Mouse (Mus musculus) adrenal gland, adult 8-10 months (tissue): ENCODE measurements around the gene Eps8. TPM values are rescaled to one million over a fixed set of nuclear protein-coding genes. Genes with fewer than 3 reads are reported as not detected.
"Not testable (repeated sequence)": the region's sequence is repeated elsewhere in the genome, so short reads cannot be mapped to it uniquely, and the experiment has no call there.

ENCODE experiments used
- DNase-seq: peaks from one replicate; pipeline ENCODE4 v3.0.0; 2022
- total RNA-seq, 4 experiments: library from RNA; stranded (reverse); gene quantifications; 2 replicates each; pipeline ENCODE4 v1.2.4; 2022

Gene Eps8
- total RNA-seq, 4 experiments from 2014 or later = 26.3 to 56.6 (median 36.9) TPM

DNA sequence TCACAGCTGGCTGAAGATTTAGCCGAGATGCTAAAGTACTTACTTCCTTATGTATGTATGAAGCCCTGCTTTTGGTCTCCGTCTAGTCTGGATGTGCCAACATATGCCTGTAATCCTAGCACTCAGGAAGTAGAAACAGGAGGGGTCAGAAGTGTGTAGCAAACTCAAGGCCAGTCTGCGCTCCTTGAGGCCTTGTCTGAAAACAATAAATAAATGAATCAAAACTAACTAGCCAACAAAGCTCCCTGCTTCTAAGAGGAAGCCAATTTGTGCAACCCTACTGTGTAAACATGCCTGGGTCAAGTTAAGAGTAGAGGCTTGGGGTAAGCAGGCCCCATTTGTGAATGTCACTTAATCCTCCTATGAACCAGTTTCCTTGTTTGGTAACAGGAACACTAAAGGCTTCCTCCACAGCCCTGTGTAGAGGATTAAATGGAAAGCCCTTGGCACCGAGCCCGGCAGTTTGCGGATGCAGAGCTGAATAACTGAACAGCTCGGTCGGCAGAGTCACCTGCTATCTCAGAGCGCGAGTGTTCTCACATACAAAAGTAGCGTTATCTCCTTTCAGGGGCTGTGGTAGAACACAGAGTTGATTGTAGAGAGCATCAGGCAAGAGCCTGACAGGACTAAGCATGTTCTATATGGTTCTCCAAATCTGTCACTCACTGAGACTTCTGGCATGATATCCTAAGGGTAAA lies 183.6 kb downstream of the Eps8 start:
- peak; percentile 71 for DNase-seq

DNA sequence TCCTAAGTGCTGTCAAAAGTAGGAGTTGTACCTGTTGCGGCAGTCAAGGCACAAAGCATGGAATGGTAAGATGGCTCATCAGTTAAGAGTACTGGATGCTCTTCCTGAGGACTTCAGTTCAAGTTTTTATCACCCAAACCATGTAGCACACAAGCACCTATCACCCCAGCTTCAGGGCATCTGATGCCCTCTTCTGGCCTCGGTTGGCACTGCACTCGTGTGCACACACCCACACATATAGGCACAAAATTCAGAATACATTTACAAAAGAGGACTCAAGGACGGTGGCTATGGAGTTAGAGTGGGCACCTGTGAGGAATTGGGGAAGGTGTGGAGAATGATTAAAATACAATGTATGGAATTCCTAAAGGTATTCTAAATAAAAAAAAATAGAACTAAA lies 185.1 kb downstream of the Eps8 start:
- no peak for DNase-seq

DNA sequence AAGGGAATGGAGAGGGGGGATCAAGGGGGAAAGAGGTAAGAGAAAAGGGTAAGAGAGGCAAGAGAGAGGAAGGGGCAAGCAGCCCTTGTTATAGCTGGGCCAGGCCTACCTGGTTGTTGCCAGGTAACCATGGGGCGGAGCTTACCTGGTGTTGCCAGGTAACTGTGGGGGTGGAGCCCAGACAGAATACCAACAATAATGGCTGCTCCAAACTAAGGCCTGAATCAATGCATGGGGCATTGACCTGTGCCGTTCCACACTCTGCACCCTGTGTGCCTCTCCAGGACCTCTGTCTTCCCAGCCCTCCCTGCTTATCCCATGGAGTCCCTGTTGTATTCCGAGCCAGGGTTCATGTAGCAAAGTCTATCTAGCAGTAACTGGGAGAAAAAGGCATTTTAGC lies 187.0 kb downstream of the Eps8 start:
- DNase-seq = no peak

DNA sequence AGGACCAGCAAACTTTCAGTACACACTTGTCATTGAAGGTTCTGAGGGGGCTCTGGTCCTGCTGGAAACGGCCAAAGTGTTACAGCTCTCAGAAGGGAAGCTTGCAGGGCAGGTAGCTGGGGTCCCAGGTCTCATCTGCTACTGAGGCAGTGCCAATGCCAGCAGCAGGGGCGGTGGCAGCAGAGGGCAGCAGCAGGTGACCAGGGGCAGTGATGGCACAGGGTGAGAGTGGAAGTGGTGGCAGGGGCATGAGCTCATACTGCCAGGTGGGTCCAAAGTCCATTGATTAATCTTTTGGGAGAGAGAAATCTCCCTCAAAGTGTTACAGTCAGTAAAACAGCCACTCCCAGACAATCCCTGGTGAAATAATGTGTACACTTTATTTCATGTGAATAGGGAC lies 188.4 kb downstream of the Eps8 start:
- DNase-seq = no peak

DNA sequence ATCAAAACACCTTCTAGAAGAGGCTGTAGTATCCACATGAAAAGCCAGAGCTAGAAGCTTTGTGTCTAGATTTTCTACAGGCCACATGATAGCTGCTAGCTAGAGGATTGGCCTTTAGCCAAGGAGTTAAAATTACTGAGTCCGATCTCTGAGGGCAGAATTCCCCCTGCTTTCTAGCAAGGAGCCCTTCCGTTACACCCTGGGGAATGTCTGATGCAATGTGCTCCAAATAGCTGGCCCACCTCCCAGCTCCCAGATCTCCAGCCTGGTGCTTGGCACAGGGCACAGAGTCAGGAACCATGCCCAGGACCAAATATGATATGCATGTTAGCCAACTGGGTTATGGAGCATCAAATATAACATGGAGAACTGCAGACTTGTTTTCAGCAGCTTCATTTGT lies 189.4 kb downstream of the Eps8 start:
- peak; percentile 41 for DNase-seq

DNA sequence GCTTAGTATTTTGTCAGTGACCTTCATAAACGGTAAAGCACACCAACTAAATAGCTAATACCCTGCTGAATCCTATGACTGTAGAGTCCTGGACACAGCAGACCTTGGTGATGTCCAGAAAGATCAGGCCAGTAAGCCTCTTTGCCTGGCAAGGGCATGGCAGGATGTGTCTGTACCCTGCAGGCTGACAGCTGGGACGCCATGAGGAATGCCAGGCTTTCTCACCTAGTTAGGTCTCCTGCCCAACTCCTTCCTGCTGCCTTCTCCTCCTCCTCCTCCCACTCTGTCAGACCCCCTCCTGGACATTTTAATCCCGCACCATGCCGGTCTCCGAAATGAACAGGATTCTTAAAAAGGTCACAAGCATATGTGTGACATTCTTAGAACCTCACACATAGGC lies 190.9 kb downstream of the Eps8 start:
- no peak for DNase-seq

DNA sequence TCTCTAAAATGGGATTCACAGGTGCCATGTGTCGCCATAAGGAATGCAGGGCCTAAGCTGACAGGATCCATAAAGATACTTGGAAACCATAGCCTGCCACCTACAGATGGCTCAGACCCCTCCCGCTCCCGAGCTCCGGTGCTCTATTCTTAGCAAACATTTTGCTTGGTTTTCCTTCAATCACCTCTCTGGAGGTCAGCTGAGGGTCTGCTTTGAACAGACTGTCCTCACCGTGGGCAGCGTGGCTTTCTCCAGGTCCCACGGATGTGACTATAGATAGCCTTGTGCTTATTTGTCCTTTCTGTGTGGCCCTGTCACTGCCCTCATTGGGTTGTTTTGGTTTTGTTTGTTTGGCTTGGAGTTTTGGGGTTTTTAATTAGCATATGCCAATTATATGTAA lies 196.5 kb downstream of the Eps8 start:
- DNase-seq = no peak

DNA sequence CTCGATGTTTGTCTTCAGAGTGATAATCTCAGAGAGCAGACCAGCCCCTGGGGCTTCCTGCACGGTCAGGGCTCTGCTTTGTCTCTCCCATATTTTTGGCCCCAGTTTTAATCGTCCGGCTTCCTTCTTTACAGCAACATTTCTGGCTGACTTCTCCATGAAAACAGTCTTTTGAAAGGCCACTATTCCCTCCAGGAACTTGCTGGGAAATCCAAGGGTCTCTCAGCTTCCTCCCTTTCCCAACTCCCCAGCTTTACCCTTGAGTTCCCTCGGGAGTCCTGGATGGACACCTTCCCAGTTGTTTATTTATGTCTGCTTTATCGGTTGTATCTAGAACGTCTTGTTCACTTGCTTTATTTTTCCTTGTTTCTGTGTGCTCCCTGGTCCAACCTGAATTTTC lies 197.5 kb downstream of the Eps8 start:
- no peak for DNase-seq

DNA sequence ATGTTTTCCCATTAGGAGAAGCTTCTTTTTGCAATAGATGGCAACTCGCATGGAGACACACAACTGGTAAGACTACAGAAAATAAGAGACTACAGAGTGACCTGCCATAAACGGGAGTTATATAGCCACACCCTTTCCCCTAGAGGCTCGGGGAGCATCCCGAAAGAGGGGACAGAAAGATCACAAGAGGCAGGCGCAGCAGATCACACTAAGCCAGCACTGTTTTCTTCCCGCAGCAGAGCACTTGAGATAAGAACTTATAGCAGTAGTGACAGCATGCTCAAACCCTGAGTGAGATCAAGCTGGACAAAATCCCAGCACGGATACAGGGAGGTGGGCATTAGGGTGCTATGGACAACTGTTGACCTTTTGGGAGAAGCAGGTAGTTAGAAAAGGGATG lies 198.6 kb downstream of the Eps8 start:
- DNase-seq = no peak

DNA sequence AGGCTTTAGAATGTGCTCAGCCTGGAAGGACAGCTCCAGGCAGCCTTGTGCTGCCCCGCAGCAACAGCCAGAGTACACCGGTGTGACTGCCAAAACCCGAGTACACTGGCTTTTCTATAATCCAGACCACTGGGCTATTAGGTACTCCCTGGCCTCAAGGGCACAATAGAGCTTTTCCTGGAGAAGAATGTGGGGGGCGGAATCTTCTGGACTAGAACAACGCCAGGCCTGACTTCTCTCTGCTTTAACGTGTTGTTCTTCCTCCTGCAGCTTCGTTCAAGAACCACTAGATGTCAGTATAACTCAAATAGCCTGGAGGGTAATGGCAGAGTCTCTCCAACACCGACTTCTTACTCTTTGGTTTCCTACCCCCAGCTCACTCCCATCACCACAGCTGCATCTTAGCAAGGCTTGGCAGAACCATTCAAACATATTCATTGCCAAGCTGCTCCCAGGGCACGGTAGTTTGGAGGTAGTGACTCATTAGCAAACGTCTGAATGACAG lies 199.1 kb downstream of the Eps8 start:
- no peak for DNase-seq

DNA sequence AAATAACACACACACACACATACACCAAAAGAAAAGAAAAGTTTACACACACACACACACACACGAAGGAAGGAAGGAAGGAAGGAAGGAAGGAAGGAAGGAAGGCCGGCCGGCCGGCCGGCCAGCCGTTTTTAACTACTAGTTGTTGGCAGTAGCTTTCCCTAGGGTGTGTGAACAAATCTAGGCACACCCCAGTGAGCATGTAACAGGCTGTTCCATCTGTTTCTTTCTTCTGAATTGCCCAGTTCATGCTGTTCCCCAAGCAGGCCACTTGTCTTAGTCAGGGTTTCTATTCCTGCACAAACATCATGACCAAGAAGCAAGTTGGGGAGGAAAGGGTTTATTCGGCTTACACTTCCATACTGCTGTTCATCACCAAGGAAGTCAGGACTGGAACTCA lies 208.6 kb downstream of the Eps8 start:
- not testable (repeated sequence) for DNase-seq

DNA sequence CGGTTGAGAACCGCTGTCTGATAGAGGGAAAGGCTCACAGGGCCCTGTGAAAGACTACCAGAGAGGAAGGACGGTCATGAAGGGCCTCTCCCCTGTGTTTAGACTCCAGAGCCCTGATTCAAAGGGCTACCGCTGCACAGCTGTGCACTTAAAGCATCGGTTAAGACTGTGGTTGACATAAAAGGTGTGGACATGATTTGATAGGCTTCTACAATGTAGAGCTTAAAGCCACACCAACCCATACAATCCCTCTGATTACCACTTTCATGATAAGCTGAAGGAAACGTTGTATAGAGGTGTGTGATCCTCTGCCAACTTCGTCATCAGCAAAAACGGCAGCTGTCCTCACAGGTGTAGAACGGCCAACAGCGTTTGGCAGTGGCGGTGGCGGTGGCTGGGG lies 211.6 kb downstream of the Eps8 start:
- DNase-seq = no peak

DNA sequence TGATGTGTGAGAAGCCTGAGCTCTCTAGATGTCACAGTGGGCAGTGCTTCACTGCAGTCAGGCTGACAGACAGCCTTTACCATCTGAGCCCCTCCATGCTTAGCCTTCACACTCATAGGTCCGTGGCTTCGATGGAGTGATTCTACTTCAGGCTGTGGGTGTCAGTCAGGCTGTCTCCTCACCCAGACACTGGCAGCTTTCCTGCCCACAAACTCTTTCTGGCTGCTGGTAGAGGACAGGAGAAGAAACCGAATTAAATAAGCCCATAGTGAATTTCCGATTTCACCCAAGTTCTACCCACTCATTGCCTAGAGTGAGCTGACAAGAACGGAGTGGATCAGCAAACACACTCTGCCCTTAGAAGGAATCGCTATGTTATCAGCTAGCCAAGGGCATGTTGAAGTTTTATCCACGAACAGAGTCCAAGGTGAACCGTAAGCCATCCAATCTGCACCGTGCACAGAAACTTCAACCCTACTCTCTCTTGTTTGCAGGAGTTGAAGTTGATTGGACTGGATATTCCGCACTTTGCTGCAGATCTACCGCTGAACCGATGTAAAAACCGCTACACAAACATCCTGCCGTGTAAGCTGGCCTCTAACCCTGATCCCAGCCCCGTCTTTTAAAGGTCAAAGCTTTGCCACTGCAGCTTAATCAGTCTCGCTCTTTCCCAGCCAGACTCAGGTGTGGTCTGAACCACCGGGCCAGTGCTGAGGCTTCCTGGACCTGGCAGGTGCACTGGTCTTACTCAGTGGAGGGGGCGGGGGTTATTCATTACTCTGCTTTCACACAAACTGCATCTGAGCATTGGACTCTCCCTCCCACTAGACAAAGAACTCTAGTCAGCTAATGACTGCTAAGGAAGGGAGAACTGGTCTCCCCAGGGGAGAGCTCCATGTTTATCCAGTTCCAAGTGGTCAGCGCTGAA lies 213.9 kb downstream of the Eps8 start:
- no peak for DNase-seq

DNA sequence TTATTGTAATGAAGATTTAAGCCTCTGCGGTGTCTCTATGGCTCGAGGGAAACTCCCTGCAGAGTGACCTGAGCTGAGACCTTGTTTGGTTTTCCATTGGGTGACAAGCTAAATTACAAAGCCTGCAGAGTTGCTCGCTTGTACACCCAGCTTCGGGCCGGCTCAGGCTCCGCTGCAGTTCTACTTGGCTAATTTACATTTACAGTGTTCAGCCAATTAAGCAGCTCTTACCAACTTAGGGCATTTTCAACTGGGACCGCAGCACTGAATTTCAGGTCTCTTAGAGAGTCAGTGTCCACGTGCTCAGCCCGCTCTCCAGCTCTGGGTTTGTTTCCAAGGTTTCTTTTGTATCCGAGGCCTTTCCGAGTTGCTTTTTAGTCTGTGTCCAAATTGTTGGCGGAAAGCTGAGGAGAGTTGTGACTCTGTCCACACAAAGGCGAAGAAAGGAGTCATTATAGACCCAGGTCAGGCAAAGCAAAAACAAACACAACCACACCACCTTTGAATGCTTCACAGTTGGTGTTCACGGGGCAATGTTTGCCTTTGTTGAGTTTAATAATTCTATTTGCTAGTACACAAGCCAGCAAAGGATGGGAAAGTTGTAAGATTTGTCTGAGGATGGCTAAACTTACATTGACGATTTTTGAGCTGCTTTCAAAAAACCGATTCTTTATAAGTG lies 216.6 kb downstream of the Eps8 start:
- no peak for DNase-seq

DNA sequence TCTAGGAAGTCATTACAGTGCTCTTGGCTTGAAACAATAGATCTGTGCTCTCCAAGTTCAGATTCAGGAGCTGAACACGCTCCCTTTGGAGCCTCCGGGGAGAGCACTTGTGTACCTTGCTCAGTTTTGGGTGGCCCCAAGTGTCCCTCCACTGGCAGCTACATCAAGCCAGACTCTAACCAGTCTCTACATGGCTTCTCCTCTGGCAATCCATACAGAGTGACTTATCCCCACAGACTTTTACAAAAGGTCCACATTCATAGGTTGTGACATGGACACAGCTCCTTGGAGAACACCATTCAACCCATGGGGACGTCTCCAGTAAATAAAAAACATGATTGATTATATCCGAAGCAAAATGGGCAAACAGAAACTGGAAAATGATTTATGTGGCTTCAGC lies 217.2 kb downstream of the Eps8 start:
- DNase-seq = no peak

DNA sequence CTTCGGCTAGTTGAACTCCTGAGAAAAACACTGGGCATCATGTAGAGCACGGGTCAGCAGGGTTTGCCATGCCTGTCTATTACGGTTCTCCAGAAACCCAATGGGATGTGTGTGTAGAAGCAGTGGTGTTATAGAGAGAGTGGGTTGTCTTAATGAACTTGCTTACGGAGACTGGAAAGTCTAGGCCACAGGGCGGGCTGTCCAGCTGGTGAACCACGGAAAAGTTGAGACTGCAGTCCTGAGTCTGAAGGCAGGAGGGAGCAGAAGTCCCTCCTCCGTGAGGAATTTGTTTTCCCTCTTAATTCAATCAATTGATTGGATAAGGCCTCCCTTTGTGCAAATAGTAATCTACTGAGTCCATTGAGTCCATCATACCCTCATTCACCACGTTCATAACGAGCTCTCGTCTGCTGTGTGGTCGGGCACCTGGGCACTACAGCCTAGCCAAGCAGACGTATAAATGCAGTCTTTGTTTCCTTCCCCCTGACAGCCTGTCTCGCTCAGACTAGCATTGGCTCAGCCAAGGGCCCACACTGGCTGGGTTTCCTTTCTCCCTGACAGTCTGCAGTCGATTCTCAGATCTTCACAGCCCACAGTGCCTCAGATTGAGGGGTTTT lies 221.0 kb downstream of the Eps8 start:
- no peak for DNase-seq

Other genes starting within 250 kb of the Eps8 start
- gene Strap, start 80.2 kb upstream of the Eps8 start, total RNA-seq = 100 to 1,000 TPM in 3 of 4 experiments, 10 to 100 TPM in 1; 97.8 to 124 (median 106) TPM
- 10 to 100 TPM; 14.2 to 21.2 (median 15.4) TPM for gene Dera, start 99.7 kb upstream of the Eps8 start, total RNA-seq